Mouse (Mus musculus): ENCODE results near the gene Cd248. TPM values are rescaled to one million over a fixed set of nuclear protein-coding genes. Genes with fewer than 3 reads are reported as not detected.
A peak's percentile ranks its signal among the peaks of the same experiment; 100 is the strongest.

The Cd248 gene
- total RNA-seq, 2 experiments from 2014 or later: 9.9 to 10.2 TPM

DNA sequence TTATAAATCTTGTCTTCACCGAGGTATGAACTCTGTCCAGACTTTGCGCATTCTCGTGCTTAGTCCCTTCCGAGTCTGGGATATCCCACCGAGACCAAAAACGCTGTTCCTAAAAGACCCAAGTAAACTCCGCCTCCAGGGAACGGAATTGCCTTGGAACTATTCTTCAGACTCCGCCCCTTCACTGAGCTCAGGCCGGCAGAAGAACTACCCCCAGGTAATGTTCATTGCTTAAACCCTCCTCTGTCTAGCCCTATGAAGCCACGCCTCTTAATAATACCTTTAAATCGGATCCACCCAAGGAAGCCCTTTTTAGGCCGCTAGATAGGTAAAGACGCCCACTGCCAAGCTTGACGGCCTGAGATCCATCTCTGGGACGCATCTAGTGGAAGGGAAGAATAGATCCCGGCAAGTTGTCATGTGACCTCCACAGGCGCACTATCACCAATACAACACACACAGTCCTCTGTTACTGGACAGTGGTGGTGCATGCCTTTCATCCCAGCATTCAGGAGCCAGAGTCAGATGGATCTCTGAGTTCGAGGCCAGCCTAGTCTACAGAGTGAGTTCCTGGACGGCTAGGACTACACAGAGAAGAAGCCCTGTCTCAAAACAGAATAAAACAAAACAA lies 4.6 kb downstream of the Cd248 start:
- no peak for DNase-seq (ENCODE audit: low spot score in 2 of 2)

DNA sequence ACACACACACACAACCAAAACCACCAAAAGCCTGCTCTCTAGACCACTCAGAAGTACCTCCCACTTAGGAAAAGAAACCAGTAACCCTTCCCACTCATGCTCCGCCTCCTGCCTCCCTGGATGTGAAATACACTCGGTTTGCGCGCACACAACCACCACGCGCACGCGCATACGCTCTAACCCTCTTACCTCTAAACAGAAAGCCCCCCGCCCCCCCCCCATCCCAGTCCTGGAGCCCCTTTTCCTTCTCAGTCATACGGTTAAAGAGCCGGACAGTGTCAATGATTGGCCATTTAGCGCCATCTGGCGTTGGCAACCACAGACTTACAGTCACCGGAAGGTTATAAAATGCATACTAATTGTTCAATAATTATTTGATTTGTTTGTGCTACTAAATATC lies 5.2 kb downstream of the Cd248 start:
- DNase-seq (ENCODE audit: low spot score in 2 of 2): no peak

- no peak for DNase-seq (ENCODE audit: low spot score in 2 of 2)
Observed at GRCm38 (mm10) chr19:5073518-5073917, 5.6 kb downstream of the Cd248 start.

DNA sequence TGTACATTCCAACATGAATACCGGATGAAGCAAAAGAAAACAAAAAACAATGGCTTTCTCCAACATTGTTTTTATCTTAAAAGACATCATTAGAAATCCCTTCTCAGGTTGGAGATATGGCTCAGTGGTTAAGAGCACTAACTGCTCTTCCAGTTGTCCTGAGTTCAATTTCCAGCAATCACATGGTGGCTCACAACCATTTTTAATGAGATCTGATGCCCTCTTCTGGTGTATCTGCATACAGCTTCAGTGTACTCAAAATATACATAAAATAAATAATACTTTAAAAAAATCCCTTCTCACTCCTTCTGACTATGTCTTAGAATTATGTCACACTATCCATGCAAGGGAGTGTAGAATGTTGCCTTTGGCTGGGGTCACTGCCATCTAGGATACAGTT lies 11.4 kb downstream of the Cd248 start:
- DNase-seq (ENCODE audit: low spot score in 2 of 2): no peak

GRCm38 (mm10) chr19:5082005-5082404 lies 14.1 kb downstream of the Cd248 start:
- DNase-seq (ENCODE audit: low spot score in 2 of 2): no peak

- no peak for DNase-seq (ENCODE audit: low spot score in 2 of 2)
Observed at GRCm38 (mm10) chr19:5082596-5082995, 14.7 kb downstream of the Cd248 start.

DNA sequence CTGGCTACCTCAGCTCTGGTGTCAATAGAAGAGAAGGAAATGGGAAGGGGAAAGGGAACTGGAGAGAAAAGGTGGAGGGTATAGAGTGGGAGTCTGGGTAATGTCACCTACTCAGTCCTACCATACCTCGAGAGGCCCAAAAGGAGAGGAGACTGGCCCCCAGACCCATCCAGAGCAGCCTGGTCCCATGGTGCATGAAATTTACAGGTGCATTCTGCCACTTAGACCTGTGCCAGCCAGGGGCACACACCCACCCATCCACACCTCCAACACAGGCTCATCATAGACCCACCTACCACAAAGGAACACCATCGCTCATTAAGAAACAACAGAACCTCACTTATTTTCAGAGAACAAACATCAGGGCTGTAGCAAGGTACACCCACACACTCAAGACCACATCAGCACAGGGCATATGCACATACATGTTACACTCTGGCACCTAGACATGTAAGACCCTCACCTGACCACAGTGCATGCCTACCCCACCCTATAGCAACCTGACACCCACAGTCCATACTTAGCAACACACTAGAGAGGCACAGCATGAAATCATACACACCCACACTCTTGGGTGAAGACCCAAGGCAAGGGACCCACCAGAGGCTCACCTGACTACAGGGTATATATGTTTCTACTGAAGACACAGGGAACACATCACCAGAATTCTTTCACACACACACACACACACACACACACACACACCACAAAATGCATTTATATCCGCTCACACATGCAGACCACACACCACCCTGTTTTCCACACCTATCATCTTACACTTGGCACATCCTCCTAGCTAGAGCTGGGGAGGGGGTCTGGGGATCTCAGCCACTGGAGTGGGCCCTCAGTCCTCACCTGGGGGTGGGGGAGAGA lies 16.3 kb downstream of the Cd248 start:
- DNase-seq (ENCODE audit: low spot score in 2 of 2): no peak

GRCm38 (mm10) chr19:5084834-5085144 lies 16.9 kb downstream of the Cd248 start:
- peak in 1 of 2 experiments; percentile 28 for DNase-seq (ENCODE audit: low spot score in 2 of 2)

DNA sequence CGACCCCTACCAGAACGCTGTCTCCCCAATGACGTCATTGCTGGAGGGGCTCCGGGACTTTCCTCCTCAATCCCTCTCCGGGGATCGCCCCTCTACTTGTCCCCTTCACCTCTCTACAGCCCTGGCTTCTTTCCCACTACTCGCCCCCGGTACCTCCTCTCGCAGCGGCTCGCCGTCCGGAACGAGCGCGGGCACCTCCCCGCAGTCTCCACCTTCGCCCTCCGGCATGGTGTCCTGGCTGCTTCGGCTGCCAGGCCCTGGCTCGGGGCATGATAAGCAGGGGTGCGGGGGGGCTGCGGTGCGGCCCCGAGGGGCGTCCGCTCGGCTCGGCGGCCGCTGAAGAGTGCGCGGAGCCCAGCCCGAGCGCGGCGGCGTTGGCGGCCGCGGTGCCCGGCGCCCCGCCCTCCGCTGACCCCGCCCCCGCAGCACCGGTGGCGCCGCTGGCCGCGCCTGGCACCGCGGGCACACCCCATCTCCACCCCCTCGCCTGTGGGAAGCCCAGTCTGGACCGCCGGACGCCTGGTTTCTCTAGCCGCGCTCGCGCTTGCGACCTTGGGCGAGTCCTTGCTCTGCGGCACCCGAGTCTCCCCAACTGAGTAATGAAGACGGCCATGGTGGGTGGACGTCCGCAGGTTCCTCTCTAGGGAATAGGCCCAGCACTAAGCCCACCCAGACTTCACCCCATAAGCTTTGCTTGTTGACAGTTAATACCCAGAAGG lies 17.4 kb downstream of the Cd248 start, which contains the start of gene Tmem151a:
Gene Tmem151a (minus strand): TSS at position 387 of the 719 bp plus-strand sequence.
- DNase-seq (ENCODE audit: low spot score in 2 of 2): peak; percentile 41 to 51

DNA sequence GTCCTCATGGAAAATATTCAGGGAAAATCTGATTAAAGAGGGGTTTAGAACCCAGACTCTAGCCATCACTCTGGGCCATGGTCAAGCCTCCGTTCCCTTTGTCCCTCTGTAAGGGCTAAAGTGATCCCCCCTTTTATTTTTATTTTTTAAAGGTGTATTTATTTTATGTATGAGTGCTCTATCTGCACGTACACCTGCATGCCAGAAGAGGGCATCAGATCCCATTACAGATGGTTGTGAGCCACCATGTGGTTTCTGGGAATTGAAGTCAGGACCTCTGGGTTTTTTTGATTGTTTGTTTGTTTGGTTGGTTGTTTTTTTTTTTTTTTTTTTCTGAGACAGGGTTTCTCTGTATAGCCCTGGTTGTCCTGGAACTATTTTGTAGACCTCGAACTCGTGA lies 18.7 kb downstream of the Cd248 start:
- DNase-seq (ENCODE audit: low spot score in 2 of 2): peak in 1 of 2 experiments; percentile 10

- peak; percentile 89 to 91 for DNase-seq (ENCODE audit: low spot score in 2 of 2)
Observed at GRCm38 (mm10) chr19:5087884-5088728, 20.2 kb downstream of the Cd248 start, which contains the start of gene Yif1a. Gene Yif1a, plus strand, starts transcription at chr19:5088538.

- no peak for DNase-seq (ENCODE audit: low spot score in 2 of 2)
Observed at GRCm38 (mm10) chr19:5089324-5089723, 21.4 kb downstream of the Cd248 start.

DNA sequence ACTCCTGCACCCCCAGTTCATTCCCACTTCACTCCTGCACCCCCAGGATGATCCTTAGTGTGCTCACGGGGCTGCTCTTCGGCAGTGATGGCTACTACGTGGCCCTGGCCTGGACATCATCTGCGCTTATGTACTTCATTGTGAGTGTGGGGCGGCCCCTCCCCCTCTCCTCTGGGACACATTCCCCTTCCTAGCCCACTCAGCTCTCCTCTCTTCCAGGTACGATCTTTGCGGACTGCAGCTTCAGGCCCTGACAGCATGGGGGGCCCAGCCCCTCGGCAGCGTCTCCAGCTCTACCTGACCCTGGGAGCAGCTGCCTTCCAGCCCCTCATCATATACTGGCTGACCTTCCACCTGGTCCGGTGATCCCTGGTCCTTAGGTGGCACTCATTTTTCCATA lies 24.2 kb downstream of the Cd248 start:
- DNase-seq (ENCODE audit: low spot score in 2 of 2): no peak

- DNase-seq (ENCODE audit: low spot score in 2 of 2): no peak
Observed at GRCm38 (mm10) chr19:5093481-5094242, 25.8 kb downstream of the Cd248 start.

- DNase-seq (ENCODE audit: low spot score in 2 of 2): peak; percentile 99
Observed at GRCm38 (mm10) chr19:5094243-5094632, 26.4 kb downstream of the Cd248 start.

DNA sequence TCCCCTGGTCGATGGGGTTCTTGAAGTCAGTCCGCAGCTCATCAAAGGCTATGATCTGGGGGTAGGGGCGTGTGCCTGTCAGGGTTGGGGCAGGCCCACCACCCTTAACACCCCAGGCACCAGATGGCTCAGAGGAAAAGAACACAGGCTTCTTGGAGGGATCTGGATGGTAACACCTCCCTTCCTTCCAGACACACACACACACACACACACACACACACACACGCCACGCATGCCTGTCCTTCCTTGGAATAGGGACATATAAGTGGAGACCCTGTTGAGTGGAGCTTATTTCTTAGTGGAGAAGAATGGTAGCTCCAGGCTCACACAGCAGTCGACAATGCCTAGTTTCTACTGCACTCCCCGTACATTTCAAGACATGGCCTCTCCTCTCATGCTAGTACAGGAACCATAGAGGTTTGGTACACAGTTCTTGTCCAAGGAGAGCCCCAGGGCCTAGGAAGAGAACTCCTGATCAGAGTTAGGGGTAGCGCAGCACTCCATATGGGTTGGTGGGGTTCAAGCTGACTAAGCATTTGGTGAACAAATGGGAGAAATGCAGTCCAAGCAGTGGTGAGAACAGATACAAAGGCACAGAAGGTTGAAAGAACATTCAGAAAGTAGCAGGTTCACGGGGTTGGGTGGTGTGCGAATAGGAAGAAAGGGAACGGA lies 27.0 kb downstream of the Cd248 start:
- DNase-seq (ENCODE audit: low spot score in 2 of 2): no peak

GRCm38 (mm10) chr19:5095887-5096474 lies 28.1 kb downstream of the Cd248 start:
- peak; percentile 73 to 78 for DNase-seq (ENCODE audit: low spot score in 2 of 2)

DNA sequence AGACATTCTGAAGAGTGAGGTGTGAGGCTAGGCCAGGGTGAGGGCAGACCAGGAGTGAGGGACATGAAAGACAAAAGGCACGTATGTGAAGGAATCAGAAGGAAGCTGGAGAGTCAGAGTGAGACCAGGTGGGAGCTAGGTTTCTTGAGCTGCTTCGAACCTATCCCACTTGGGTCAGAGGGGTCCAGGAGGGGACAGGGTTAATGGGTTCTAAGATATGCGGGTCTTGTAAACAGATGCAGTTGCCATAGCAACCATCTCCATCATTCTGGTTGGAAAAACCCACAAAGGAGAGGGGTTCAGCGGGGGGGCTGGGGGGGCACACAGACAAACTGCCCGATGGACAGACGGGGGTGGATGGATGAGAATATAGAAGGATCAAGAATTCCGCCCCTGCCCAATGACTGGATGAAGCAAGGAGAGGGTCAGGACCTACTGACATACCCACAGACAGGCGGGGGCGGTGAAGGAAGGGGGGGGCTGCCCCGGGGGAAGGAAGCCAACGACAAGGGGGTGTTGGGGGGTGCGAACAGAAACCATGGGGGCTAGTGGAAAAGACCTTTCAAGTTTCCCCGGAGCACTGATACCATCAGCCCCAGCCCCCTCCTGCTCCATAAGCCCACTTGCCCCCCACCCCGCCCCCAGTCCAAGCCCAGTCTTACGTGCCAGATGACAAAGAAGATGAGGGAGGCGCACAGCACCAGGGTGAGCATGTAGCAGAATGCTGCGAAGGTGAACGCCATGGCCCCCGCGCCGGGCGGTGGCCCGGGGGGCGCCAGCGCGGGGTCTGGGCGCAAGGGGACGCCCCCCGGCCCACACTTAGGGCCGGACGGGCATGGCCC lies 29.9 kb downstream of the Cd248 start:
- DNase-seq (ENCODE audit: low spot score in 2 of 2): peak in 1 of 2 experiments; percentile 25
